Mouse (Mus musculus) midbrain, embryonic 15.5 days (tissue): ENCODE results near the gene Gm49388. TPM values are rescaled to one million over a fixed set of nuclear protein-coding genes. Genes with fewer than 3 reads are reported as not detected.
"Not testable (repeated sequence)": the region's sequence is repeated elsewhere in the genome, so short reads cannot be mapped to it uniquely, and the experiment has no call there.

Experiments used
- ATAC-seq: fragments of 200-750 bp; cut with Nextera tagmentation; replicated peaks from 2 replicates; pipeline ENCODE4 v1.8.0; 2017; ENCODE audit warnings: moderate TSS enrichment
- H3K27ac ChIP-seq: fragments of 300-500 bp; sonication (generic); 2 replicates; pipeline ENCODE4 v1.5.1; 2015; ENCODE audit warnings: mild to moderate bottlenecking, inconsistent platforms
- H3K27me3 ChIP-seq: fragments of 300-500 bp; sonication (generic); replicated peaks from 2 replicates; pipeline ENCODE4 v1.6.1; 2015; ENCODE audit warnings: inconsistent platforms
- H3K36me3 ChIP-seq: fragments of 300-500 bp; sonication (generic); replicated peaks from 2 replicates; pipeline ENCODE4 v1.6.1; 2015; ENCODE audit warnings: inconsistent platforms
- H3K4me1 ChIP-seq: fragments of 300-500 bp; sonication (generic); 2 replicates; pipeline ENCODE4 v1.6.1; 2015; ENCODE audit warnings: inconsistent platforms
- H3K4me2 ChIP-seq: fragments of 300-500 bp; sonication (generic); 2 replicates; pipeline ENCODE4 v1.6.1; 2015; ENCODE audit warnings: inconsistent platforms, mild to moderate bottlenecking, moderate library complexity
- H3K4me3 ChIP-seq: fragments of 300-500 bp; sonication (generic); 2 replicates; pipeline ENCODE4 v1.5.1; 2015; ENCODE audit warnings: mild to moderate bottlenecking, inconsistent platforms
- H3K9ac ChIP-seq: fragments of 300-500 bp; sonication (generic); 2 replicates; pipeline ENCODE4 v1.6.1; 2015; ENCODE audit warnings: mild to moderate bottlenecking, inconsistent platforms
- H3K9me3 ChIP-seq: fragments of 300-500 bp; sonication (generic); 2 replicates; pipeline ENCODE4 v1.6.1; 2016; ENCODE audit warnings: inconsistent platforms
- WGBS: fragments of 180-500 bp; shearing (Covaris S2); methylation state at CpG from one replicate; pipeline ENCODE4 v1.1.7; 2015; ENCODE audit warnings: mixed read lengths; 5-methylcytosine and 5-hydroxymethylcytosine counted together
- polyA plus RNA-seq: library from polyadenylated mRNA; unstranded; fragments of >200 nt; fragmentation: Nextera tagmentation; extraction: Ambion mirVana; gene quantifications from 2 replicates; pipeline ENCODE4 v1.2.1, GENCODE M21; 2015

Gene Gm49388
- polyA plus RNA-seq, 1 experiment from 2014 or later: not detected

DNA sequence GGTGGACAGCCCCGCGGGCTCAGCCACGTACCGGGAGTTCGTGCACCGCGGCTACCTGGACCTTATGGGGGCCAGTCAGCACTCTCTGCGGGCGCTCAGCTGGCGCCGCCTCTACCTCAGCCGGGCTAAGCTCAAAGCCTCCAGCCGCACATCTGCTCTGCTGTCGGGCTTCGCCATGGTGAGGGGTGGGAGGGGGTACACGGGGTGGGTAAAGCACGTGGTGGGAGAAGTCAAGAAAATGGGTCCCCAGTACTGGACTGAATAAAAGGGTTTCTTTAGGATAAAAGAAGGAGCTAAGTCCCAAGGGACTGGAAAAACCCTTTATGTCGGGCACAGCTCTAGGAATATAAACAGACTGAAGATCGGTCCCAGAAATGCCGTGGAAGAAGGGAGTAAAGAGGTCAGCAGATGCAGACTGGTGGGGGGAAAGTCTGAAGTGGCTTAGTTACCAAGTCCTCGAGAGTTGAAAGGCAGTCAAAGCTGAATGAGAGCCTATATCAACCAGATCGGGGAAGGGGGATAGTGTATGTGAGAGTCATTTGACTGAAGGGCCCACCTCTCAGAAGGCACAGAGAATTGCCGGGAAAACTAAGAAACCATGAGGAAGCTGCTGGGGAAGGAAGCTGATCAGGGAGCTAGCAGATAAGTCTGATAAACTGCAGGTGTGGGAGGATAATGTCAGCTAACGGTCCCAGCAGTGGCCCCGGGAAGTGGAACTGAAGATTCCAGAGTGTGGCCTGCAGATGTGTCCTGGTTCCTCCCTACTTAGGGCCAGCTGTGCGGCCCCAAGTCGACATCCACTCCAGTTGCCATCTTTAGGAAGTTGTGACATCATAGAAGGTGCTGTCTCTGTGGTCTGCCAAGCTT is 15.1 kb upstream of the Gm49388 start:
- Histone ChIP-seq H3K36me3 (peaks cover 26% of the 10 kb centered on the region), H3K27me3 (no peaks in the 10 kb centered on the region), H3K4me3 (peak overlapping the region; percentile 39), H3K4me1 (peaks cover 29% of the 10 kb centered on the region), H3K27ac (peak overlapping the region; percentile 57), H3K9ac (peak overlapping the region; percentile 44), H3K9me3 (no peaks in the 10 kb centered on the region), H3K4me2 (peak overlapping the region; percentile 68)
- WGBS: 6% methylated on average over 27 of the region's 27 CpGs
- peak; percentile 30 for ATAC-seq

GRCm38 (mm10) chr7:127771262-127771661 is 14.1 kb upstream of the Gm49388 start:
- H3K9me3 ChIP-seq: no peaks in the 10 kb centered on the region
- H3K27ac ChIP-seq: no peak overlapping the region
- H3K4me3 ChIP-seq: no peak overlapping the region
- ATAC-seq: no peak
- no peak overlapping the region for H3K9ac ChIP-seq
- H3K4me2 ChIP-seq: no peak overlapping the region
- no peaks in the 10 kb centered on the region for H3K27me3 ChIP-seq
- H3K4me1 ChIP-seq: peaks cover 32% of the 10 kb centered on the region
- WGBS: 75% methylated on average over 5 of the region's 5 CpGs
- H3K36me3 ChIP-seq: peaks cover 16% of the 10 kb centered on the region; the same call in 1 of the 2 replicates

- Histone ChIP-seq H3K4me3 (no peak overlapping the region), H3K27ac (no peak overlapping the region), H3K9me3 (no peaks in the 10 kb centered on the region), H3K4me1 (peaks cover 32% of the 10 kb centered on the region), H3K4me2 (no peak overlapping the region), H3K36me3 (peaks cover 9% of the 10 kb centered on the region; the same call in 1 of the 2 replicates), H3K9ac (no peak overlapping the region), H3K27me3 (no peaks in the 10 kb centered on the region)
- no peak for ATAC-seq
- WGBS: 85% methylated on average over 3 of the region's 3 CpGs
Measured at GRCm38 (mm10) chr7:127772080-127772479, 13.3 kb upstream of the Gm49388 start.

- H3K4me1 ChIP-seq: peaks cover 32% of the 10 kb centered on the region
- H3K4me3 ChIP-seq: no peak overlapping the region
- H3K4me2 ChIP-seq: no peak overlapping the region
- no peak overlapping the region for H3K27ac ChIP-seq
- WGBS: 97% methylated on average over 1 of the region's 1 CpGs
- H3K9me3 ChIP-seq: no peaks in the 10 kb centered on the region
- no peaks in the 10 kb centered on the region for H3K27me3 ChIP-seq
- H3K9ac ChIP-seq: no peak overlapping the region
- ATAC-seq: no peak
- H3K36me3 ChIP-seq: peaks cover 5% of the 10 kb centered on the region; the same call in 1 of the 2 replicates
Measured at GRCm38 (mm10) chr7:127772557-127772956, 12.9 kb upstream of the Gm49388 start.

- no peak overlapping the region for H3K4me2 ChIP-seq
- H3K4me1 ChIP-seq: peaks cover 36% of the 10 kb centered on the region
- ATAC-seq: no peak
- WGBS: 44% methylated on average over 9 of the region's 9 CpGs
- no peak overlapping the region for H3K9ac ChIP-seq
- H3K9me3 ChIP-seq: no peaks in the 10 kb centered on the region
- no peak overlapping the region for H3K4me3 ChIP-seq
- no peaks in the 10 kb centered on the region for H3K36me3 ChIP-seq
- H3K27ac ChIP-seq: no peak overlapping the region
- no peaks in the 10 kb centered on the region for H3K27me3 ChIP-seq
Measured at GRCm38 (mm10) chr7:127773664-127774384, 11.6 kb upstream of the Gm49388 start.

- 73% methylated on average over 7 of the region's 7 CpGs for WGBS
Measured at GRCm38 (mm10) chr7:127775837-127776236, 9.6 kb upstream of the Gm49388 start.

DNA sequence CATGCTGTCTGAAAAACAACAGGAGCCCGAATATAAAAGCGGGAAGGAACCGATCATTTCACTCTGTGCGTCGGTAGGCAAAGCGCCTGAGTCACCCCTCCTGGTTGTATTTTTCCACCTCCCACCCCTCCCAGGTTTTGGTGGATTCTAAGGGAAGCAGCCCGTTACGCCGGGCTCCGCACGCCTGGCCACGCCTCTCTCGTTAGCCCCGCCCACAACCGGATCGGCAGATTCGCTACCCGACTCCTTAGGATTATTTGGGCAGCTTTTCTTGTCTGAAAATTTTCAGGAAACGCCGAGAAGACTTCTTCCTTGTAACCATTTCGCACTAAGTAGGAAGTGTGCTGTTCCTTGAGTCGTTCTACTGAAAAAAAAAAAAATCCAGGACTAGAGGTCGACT is 9.0 kb upstream of the Gm49388 start, which contains the start of gene Setd1a:
Setd1a (plus strand) TSS at position 245 of the 400 bp plus-strand sequence.
- H3K27ac ChIP-seq: peak within 1 kb of the TSS; percentile 98
- H3K4me2 ChIP-seq: peak within 1 kb of the TSS; percentile 61
- no peaks in the 10 kb centered on the region for H3K27me3 ChIP-seq
- peak within 1 kb of the TSS; percentile 80 for H3K4me3 ChIP-seq
- peaks cover 14% of the 10 kb centered on the region for H3K4me1 ChIP-seq
- H3K36me3 ChIP-seq: peaks cover 11% of the 10 kb centered on the region; the same call in 1 of the 2 replicates
- WGBS: under 1% methylated on average over 23 of the region's 23 CpGs
- ATAC-seq: peak; percentile 81
- no peaks in the 10 kb centered on the region for H3K9me3 ChIP-seq
- peak within 1 kb of the TSS; percentile 79 for H3K9ac ChIP-seq

More at GRCm38 (mm10) chr7:127775837-127776236, 9.6 kb upstream of the Gm49388 start:
- H3K27me3 ChIP-seq, ATAC-seq, H3K9me3 ChIP-seq, H3K36me3 ChIP-seq: not testable (repeated sequence)
- H3K4me3 ChIP-seq: peak overlapping the region; percentile 80
- H3K4me2 ChIP-seq: peak overlapping the region; percentile 61
- peak overlapping the region; percentile 98 for H3K27ac ChIP-seq
- H3K4me1 ChIP-seq: peaks cover 18% of the 10 kb centered on the region
- peak overlapping the region; percentile 79 for H3K9ac ChIP-seq

- peak; percentile 94 for ATAC-seq
- Histone ChIP-seq H3K36me3 (peaks cover 16% of the 10 kb centered on the region; the same call in 1 of the 2 replicates), H3K27me3 (no peaks in the 10 kb centered on the region), H3K9me3 (no peaks in the 10 kb centered on the region), H3K4me2 (peak overlapping the region; percentile 61), H3K27ac (peak overlapping the region; percentile 98), H3K4me1 (peaks cover 14% of the 10 kb centered on the region), H3K4me3 (peak overlapping the region; percentile 80), H3K9ac (peak overlapping the region; percentile 79)
- under 1% methylated on average over 68 of the region's 70 CpGs for WGBS
Measured at GRCm38 (mm10) chr7:127776878-127777473, 8.4 kb upstream of the Gm49388 start.

DNA sequence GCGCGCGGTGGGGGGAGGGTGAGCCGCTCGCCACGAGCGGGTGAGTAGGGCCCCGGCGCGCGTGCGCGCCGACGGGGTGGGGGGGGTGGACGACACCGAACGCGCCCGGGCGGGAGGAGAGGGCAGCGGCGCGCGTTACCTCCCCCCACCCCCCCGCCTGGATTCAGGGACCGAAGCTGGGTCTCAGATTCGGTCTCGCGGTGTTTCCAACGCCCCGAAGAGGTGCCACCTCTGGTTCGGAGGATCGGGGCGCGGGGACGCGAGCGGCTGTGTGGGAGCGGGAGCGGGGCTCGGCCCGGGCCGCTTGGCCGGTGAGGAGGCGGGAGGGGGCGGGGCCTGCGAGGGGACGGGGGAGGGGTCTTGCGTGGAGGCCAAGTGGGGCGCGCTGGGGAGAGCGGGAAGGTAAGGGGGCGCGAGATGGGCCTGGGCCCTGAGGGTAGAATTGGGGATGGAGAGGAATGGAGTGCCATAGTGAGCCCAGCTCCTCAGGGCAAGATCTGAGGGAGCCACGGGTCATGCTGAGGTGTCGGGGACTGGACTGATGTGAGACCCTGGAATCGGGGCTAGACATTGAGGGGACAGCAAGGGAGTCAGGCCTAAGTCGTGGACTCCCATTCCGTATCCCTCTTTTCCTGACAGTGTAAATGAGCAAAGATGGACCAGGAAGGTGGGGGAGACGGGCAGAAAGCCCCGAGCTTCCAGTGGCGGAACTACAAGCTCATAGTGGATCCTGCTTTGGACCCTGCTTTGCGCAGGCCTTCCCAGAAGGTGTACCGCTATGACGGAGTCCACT is 7.7 kb upstream of the Gm49388 start:
- Histone ChIP-seq H3K4me3 (peak overlapping the region; percentile 80), H3K27ac (peak overlapping the region; percentile 98), H3K4me1 (peaks cover 14% of the 10 kb centered on the region), H3K36me3 (peaks cover 23% of the 10 kb centered on the region; the same call in 1 of the 2 replicates), H3K9ac (peak overlapping the region; percentile 79), H3K4me2 (peak overlapping the region; percentile 61), H3K9me3 (no peaks in the 10 kb centered on the region), H3K27me3 (no peaks in the 10 kb centered on the region)
- WGBS: 2% methylated on average over 59 of the region's 66 CpGs
- peak; percentile 44 for ATAC-seq

GRCm38 (mm10) chr7:127778350-127778749 is 7.1 kb upstream of the Gm49388 start:
- H3K27me3 ChIP-seq: no peaks in the 10 kb centered on the region
- H3K36me3 ChIP-seq: peaks cover 23% of the 10 kb centered on the region; the same call in 1 of the 2 replicates
- no peaks in the 10 kb centered on the region for H3K9me3 ChIP-seq
- WGBS: 67% methylated on average over 4 of the region's 4 CpGs
- peaks cover 14% of the 10 kb centered on the region for H3K4me1 ChIP-seq
- H3K4me2 ChIP-seq: peak overlapping the region; percentile 61
- peak overlapping the region; percentile 79 for H3K9ac ChIP-seq
- no peak overlapping the region for H3K27ac ChIP-seq
- no peak for ATAC-seq
- H3K4me3 ChIP-seq: peak overlapping the region; percentile 80

DNA sequence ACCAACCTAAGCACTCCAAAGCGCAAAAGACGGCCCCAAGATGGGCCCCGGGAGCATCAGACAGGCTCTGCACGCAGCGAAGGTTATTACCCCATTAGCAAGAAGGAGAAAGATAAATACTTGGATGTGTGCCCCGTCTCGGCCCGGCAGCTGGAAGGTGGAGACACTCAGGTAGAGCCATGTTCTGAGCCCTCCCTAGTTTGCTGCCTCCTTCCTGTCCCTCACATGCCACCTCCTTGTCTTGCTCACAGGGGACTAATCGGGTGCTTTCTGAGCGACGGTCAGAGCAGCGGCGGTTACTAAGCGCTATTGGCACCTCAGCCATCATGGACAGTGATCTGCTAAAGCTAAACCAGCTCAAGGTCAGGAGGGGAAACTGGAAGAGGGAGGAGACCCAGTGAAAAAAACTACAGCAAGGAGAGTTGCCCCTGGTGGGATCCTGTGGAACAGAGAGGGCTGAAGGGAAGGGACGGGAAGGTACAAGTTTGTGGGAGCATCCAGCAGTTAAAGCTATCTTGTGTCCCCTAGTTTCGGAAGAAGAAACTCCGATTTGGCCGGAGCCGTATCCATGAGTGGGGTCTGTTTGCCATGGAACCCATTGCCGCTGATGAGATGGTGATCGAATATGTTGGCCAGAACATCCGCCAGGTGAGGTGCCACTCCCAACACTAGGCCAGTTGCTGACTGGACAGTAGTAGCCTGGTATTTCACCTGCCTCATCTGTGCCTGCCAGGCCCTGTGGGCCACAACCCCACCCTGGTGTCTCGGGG is 11.9 kb downstream of the Gm49388 start:
- no peaks in the 10 kb centered on the region for H3K27me3 ChIP-seq
- no peak overlapping the region for H3K9ac ChIP-seq
- no peak overlapping the region for H3K4me2 ChIP-seq
- ATAC-seq: no peak
- no peak overlapping the region for H3K27ac ChIP-seq
- 94% methylated on average over 23 of the region's 23 CpGs for WGBS
- peaks cover 57% of the 10 kb centered on the region for H3K36me3 ChIP-seq
- peaks cover 9% of the 10 kb centered on the region for H3K4me1 ChIP-seq
- H3K9me3 ChIP-seq: no peaks in the 10 kb centered on the region
- no peak overlapping the region for H3K4me3 ChIP-seq
